Mouse (Mus musculus): Measurements from ENCODE around the gene Nat14. TPM values are rescaled to one million over a fixed set of nuclear protein-coding genes. Genes with fewer than 3 reads are reported as not detected.

Gene Nat14
- polyA plus RNA-seq, 1 experiment from 2014 or later: 5.3 TPM

GRCm38 (mm10) chr7:4943223-4943815, 21.5 kb downstream of the Nat14 start:
- ATAC-seq (peak; percentile 86), DNase-seq (ENCODE audit: low read depth, low spot score) (peak; percentile 61)
- no peaks in the 10 kb centered on the region for H3K27me3 ChIP-seq
- ChIA-PET POLR2A (interaction anchor here (0.5 to 1.5 kb wide), 2 partner anchors 54 to 118 kb away, joined by 3 read pairs; no protein-coding TSS in a partner anchor), CTCF (interaction anchor here (0.6 to 1.6 kb wide), 4 partner anchors 15 to 117 kb away, joined by 3 to 6 read pairs (median 4); partner anchors contain the start of genes Fiz1, Sbk2 and Zfp524)
- in situ Hi-C loops (cut with MboI; ENCODE audit: low pct_unique_long_range_greater_than_20kb): loop anchor here (5.0 to 10.0 kb wide), 2 partner anchors 104 to 379 kb away; no protein-coding TSS in a partner anchor
- peak; percentile 96 for TF ChIP-seq CTCF (IDR thresholded peaks at IDR 0.05)

- POLR2A ChIA-PET: no interaction called here
- CTCF ChIA-PET: interaction anchor here (0.7 kb wide), 1 partner anchor 16 kb away, joined by 3 read pairs; the partner anchor contains the start of gene Sbk2
- in situ Hi-C loops (cut with MboI; ENCODE audit: low pct_unique_long_range_greater_than_20kb): loop anchor here (10.0 kb wide), 1 partner anchor 383 kb away; no protein-coding TSS in a partner anchor
- no peak for DNase-seq (ENCODE audit: low read depth, low spot score)
- TF ChIP-seq CTCF (IDR thresholded peaks at IDR 0.05): no peak
- no peaks in the 10 kb centered on the region for H3K27me3 ChIP-seq
- ATAC-seq: no peak
Measured at GRCm38 (mm10) chr7:4947855-4948254, 26.0 kb downstream of the Nat14 start.

GRCm38 (mm10) chr7:4948386-4948785, 26.6 kb downstream of the Nat14 start:
- in situ Hi-C loops (cut with MboI; ENCODE audit: low pct_unique_long_range_greater_than_20kb): loop anchor here (10.0 kb wide), 1 partner anchor 384 kb away; no protein-coding TSS in a partner anchor
- DNase-seq (ENCODE audit: low read depth, low spot score): no peak
- H3K27me3 ChIP-seq: no peaks in the 10 kb centered on the region
- POLR2A ChIA-PET: no interaction called here
- ATAC-seq: no peak
- CTCF ChIA-PET: no interaction called here
- TF ChIP-seq CTCF (IDR thresholded peaks at IDR 0.05): no peak

GRCm38 (mm10) chr7:4950561-4951342, 28.9 kb downstream of the Nat14 start:
- CTCF ChIA-PET: interaction anchor here (1.0 kb wide), 1 partner anchor 26 kb away, joined by 3 read pairs; no protein-coding TSS in a partner anchor
- DNase-seq (ENCODE audit: low read depth, low spot score) (no peak), ATAC-seq (no peak)
- POLR2A ChIA-PET: no interaction called here
- in situ Hi-C loops (cut with MboI; ENCODE audit: low pct_unique_long_range_greater_than_20kb): no loop called here
- no peak for TF ChIP-seq CTCF (IDR thresholded peaks at IDR 0.05)
- H3K27me3 ChIP-seq: no peaks in the 10 kb centered on the region

GRCm38 (mm10) chr7:4953815-4954445, 32.1 kb downstream of the Nat14 start:
- in situ Hi-C loops (cut with MboI; ENCODE audit: low pct_unique_long_range_greater_than_20kb): no loop called here
- no peak for DNase-seq (ENCODE audit: low read depth, low spot score)
- ChIA-PET CTCF (no interaction called here), POLR2A (no interaction called here)
- H3K27me3 ChIP-seq: no peaks in the 10 kb centered on the region
- no peak for ATAC-seq
- TF ChIP-seq CTCF (IDR thresholded peaks at IDR 0.05): no peak

GRCm38 (mm10) chr7:4957361-4957760, 35.5 kb downstream of the Nat14 start:
- TF ChIP-seq CTCF (IDR thresholded peaks at IDR 0.05): no peak
- ChIA-PET POLR2A (interaction anchor here (0.6 kb wide), 1 partner anchor 42 kb away, joined by 3 read pairs; no protein-coding TSS in a partner anchor), CTCF (no interaction called here)
- in situ Hi-C loops (cut with MboI; ENCODE audit: low pct_unique_long_range_greater_than_20kb): no loop called here
- no peak for ATAC-seq
- no peaks in the 10 kb centered on the region for H3K27me3 ChIP-seq
- DNase-seq (ENCODE audit: low read depth, low spot score): no peak

- ChIA-PET POLR2A (no interaction called here), CTCF (interaction anchor here (0.9 to 1.8 kb wide), 4 partner anchors 16 to 83 kb away, joined by 3 to 12 read pairs (median 5); no protein-coding TSS in a partner anchor)
- in situ Hi-C loops (cut with MboI; ENCODE audit: low pct_unique_long_range_greater_than_20kb): no loop called here
- no peak for TF ChIP-seq CTCF (IDR thresholded peaks at IDR 0.05)
- DNase-seq (ENCODE audit: low read depth, low spot score): no peak
- ATAC-seq: no peak
- peaks cover 2% of the 10 kb centered on the region for H3K27me3 ChIP-seq
Measured at GRCm38 (mm10) chr7:4963527-4963926, 41.7 kb downstream of the Nat14 start.

- in situ Hi-C loops (cut with MboI; ENCODE audit: low pct_unique_long_range_greater_than_20kb): no loop called here
- H3K27me3 ChIP-seq: peaks cover 2% of the 10 kb centered on the region
- peak; percentile 85 for ATAC-seq
- peak; percentile 87 for TF ChIP-seq CTCF (IDR thresholded peaks at IDR 0.05)
- ChIA-PET CTCF (interaction anchor here (0.6 to 1.8 kb wide), 10 partner anchors 9 to 152 kb away, joined by 3 to 12 read pairs (median 4); partner anchors contain the start of gene Ube2s), POLR2A (no interaction called here)
- DNase-seq (ENCODE audit: low read depth, low spot score): no peak
Measured at GRCm38 (mm10) chr7:4964272-4964671, 42.4 kb downstream of the Nat14 start, which contains the start of gene Sbk2. Sbk2 (minus strand) TSS chr7:4964406.

- ChIA-PET CTCF (interaction anchor here (0.8 to 1.8 kb wide), 5 partner anchors 8 to 52 kb away, joined by 3 to 12 read pairs (median 6); no protein-coding TSS in a partner anchor), POLR2A (no interaction called here)
- in situ Hi-C loops (cut with MboI; ENCODE audit: low pct_unique_long_range_greater_than_20kb): no loop called here
- DNase-seq (ENCODE audit: low read depth, low spot score) (no peak), ATAC-seq (no peak)
- H3K27me3 ChIP-seq: peaks cover 2% of the 10 kb centered on the region
- TF ChIP-seq CTCF (IDR thresholded peaks at IDR 0.05): no peak
Measured at GRCm38 (mm10) chr7:4964988-4965387, 43.2 kb downstream of the Nat14 start.

- TF ChIP-seq CTCF (IDR thresholded peaks at IDR 0.05): no peak
- POLR2A ChIA-PET: no interaction called here
- ATAC-seq: no peak
- DNase-seq (ENCODE audit: low read depth, low spot score): no peak
- CTCF ChIA-PET: no interaction called here
- peaks cover 2% of the 10 kb centered on the region for H3K27me3 ChIP-seq
- in situ Hi-C loops (cut with MboI; ENCODE audit: low pct_unique_long_range_greater_than_20kb): no loop called here
Measured at GRCm38 (mm10) chr7:4971068-4971467, 49.2 kb downstream of the Nat14 start, which contains the start of gene Sbk3. Sbk3 (minus strand) TSS chr7:4971168.
